Mouse (Mus musculus) liver, adult 2 months (tissue): ENCODE results near the gene Tmem269.

Experiments
- CTCF ChIP-seq: fragments of 200-500 bp; IDR thresholded peaks from 2 replicates; pipeline ENCODE4 v1.5.1; 2011; ENCODE audit warnings: low read depth, low read length, control low read depth
- POLR2A ChIP-seq: fragments of 200-500 bp; IDR thresholded peaks from 2 replicates; pipeline ENCODE4 v1.6.1; 2011; ENCODE audit warnings: low read length, control low read depth; ENCODE audit not compliant: insufficient read depth; ENCODE audit errors: extremely low read depth

- TF ChIP-seq CTCF (no peak), POLR2A (no peak)
Measured at GRCm38 (mm10) chr4:119263459-119263858, 45.4 kb upstream of the Tmem269 start.
